In genomic region chr8:105023087-105023486, GRCm38 (mm10) we compare ENCODE assay signal across 22 mouse cellular contexts. TPM values are rescaled to one million over a fixed set of nuclear protein-coding genes. Genes with fewer than 3 reads are reported as not detected.
DNase-seq lines count a peak whose midpoint lies in the region; ATAC-seq and TF ChIP-seq lines count a peak whose summit lies in the region.
"Had no signal": no experiment of that assay in that cellular context is flagged by ENCODE, and none has a peak within 500 bp of the region (broad histone marks: within the 10 kb centered on the region; RNA-seq: fewer than 3 reads in every experiment).

No protein-coding gene starts in this region.

- no peaks in the 10 kb centered on the region for H3K36me3 ChIP-seq in liver, adult 2 months (ENCODE audit: control insufficient read depth, insufficient read depth, low read length)
- no peaks in the 10 kb centered on the region for H3K36me3 ChIP-seq in liver, embryonic 12.5 days
- H3K36me3 ChIP-seq: heart, embryonic 13.5 days; midbrain, embryonic 10.5 days had no signal

- H3K27ac ChIP-seq in liver, adult 2 months (replicated peaks; ENCODE audit: insufficient read depth, low read depth, low read length): peak overlapping the region; percentile 88; the same call in 1 of the 2 replicates
- no peak overlapping the region for H3K27ac ChIP-seq in liver, embryonic 12.5 days
- H3K27ac ChIP-seq: heart, embryonic 13.5 days; midbrain, embryonic 10.5 days had no signal

- H3K9ac ChIP-seq in liver, adult 2 months (ENCODE audit: low read depth, low read length): no peak overlapping the region
- H3K9ac ChIP-seq in liver, embryonic 12.5 days: no peak overlapping the region
- H3K9ac ChIP-seq: heart, embryonic 13.5 days had no signal

- WGBS in liver, adult 2 months: 13% methylated on average over 1 of the region's 1 CpGs
- 41% methylated on average over 1 of the region's 1 CpGs for WGBS in liver, embryonic 12.5 days (ENCODE audit: insufficient replicate concordance)

- H3K4me1 ChIP-seq in liver, adult 2 months (ENCODE audit: control insufficient read depth, insufficient read depth, low read length): peaks cover 13% of the 10 kb centered on the region
- no peaks in the 10 kb centered on the region for H3K4me1 ChIP-seq in liver, embryonic 12.5 days
- H3K4me1 ChIP-seq: heart, embryonic 13.5 days; midbrain, embryonic 10.5 days had no signal

- H3K4me2 ChIP-seq in liver, embryonic 12.5 days: no peak overlapping the region
- H3K4me2 ChIP-seq: heart, embryonic 13.5 days had no signal

- no peaks in the 10 kb centered on the region for H3K79me2 ChIP-seq in liver, adult 2 months (ENCODE audit: control insufficient read depth, insufficient read depth, low read length)

- H3K27me3 ChIP-seq in liver, adult 2 months (ENCODE audit: control insufficient read depth, insufficient read depth, low read length): no peaks in the 10 kb centered on the region
- H3K27me3 ChIP-seq in liver, embryonic 12.5 days (replicated peaks): no peaks in the 10 kb centered on the region
- H3K27me3 ChIP-seq: heart, embryonic 13.5 days had no signal

- peak; percentile 66 for TF ChIP-seq CTCF in liver, adult 2 months (IDR thresholded peaks at IDR 0.05; ENCODE audit: low read depth, low read length)

- no peaks in the 10 kb centered on the region for H3K9me3 ChIP-seq in liver, embryonic 12.5 days (replicated peaks)
- H3K9me3 ChIP-seq: heart, embryonic 13.5 days; midbrain, embryonic 10.5 days had no signal

- no peak overlapping the region for H3K4me3 ChIP-seq in liver, adult 2 months (ENCODE audit: insufficient read depth, low read depth, low read length)
- no peak overlapping the region for H3K4me3 ChIP-seq in liver, embryonic 12.5 days
- H3K4me3 ChIP-seq: heart, embryonic 13.5 days; midbrain, embryonic 10.5 days had no signal

- no peak for ATAC-seq in cerebellum, adult (ENCODE audit: insufficient number of reproducible peaks, low FRiP score, low TSS enrichment)
- ATAC-seq in liver, embryonic 12.5 days: no peak
- ATAC-seq: Patski had no signal

- peak; percentile 6 for DNase-seq in cerebellum, adult 11-12 months
- peak; percentile 90 for DNase-seq in liver, adult 2 months (ENCODE audit: extremely low read depth, low read depth, low spot score)
- peak; percentile 83 to 88 for DNase-seq in cerebellum, postnatal 14 days
- peak; percentile 68 to 79 for DNase-seq in kidney, postnatal 36 days
- no peak for DNase-seq in thymus, postnatal 25 days
- no peak for DNase-seq in layer of hippocampus, postnatal 10 days (ENCODE audit: low spot score in 2 of 2)
- DNase-seq: thymus, postnatal 36 days had no signal

- TF ChIP-seq POLR2A in liver, adult 2 months (IDR thresholded peaks at IDR 0.05; ENCODE audit: extremely low read depth, insufficient read depth, low read length): no peak

RNA-seq across cellular contexts. Expression of gene Ces2h, which starts 22.4 kb away (rescaled TPM):
- 0.07 and 0.18 TPM in 2 replicates for total RNA-seq in liver, adult 2 months (2014; rRNA removed)
- 0.22 and 0.26 TPM in 2 replicates for polyA plus RNA-seq in liver, adult 2 months (2012; rRNA removed)
- polyA plus RNA-seq in liver, embryonic 12.5 days (2016; fragmentation: Nextera tagmentation; extraction: Ambion mirVana): not detected in 2 replicates
- total RNA-seq in layer of hippocampus, postnatal 10 days (2021): not detected
- total RNA-seq: hematopoietic stem cell, adult 5-6 weeks; layer of hippocampus, postnatal 25 days; left cerebral cortex, postnatal 36 days; neutrophil, adult 5-6 weeks had no signal
- polyA plus RNA-seq: embryonic facial prominence, embryonic 14.5 days; forebrain, embryonic 11.5 days; gonadal fat pad, adult 2 months; heart, embryonic 13.5 days; intestine, embryonic 14.5 days; liver, embryonic 16.5 days; midbrain, embryonic 10.5 days; Patski; spleen, adult 2 months had no signal

RNA-seq across cellular contexts. Expression of gene Ces3a, which starts 25.3 kb away (rescaled TPM):
- total RNA-seq in liver, adult 2 months (2014; rRNA removed): 819 and 925 TPM in 2 replicates
- polyA plus RNA-seq in liver, adult 2 months (2012; rRNA removed): 768 and 1,045 TPM in 2 replicates
- polyA plus RNA-seq in liver, embryonic 12.5 days (2016; fragmentation: Nextera tagmentation; extraction: Ambion mirVana): not detected in 2 replicates
- not detected for total RNA-seq in layer of hippocampus, postnatal 10 days (2021)
- total RNA-seq: hematopoietic stem cell, adult 5-6 weeks; layer of hippocampus, postnatal 25 days; left cerebral cortex, postnatal 36 days; neutrophil, adult 5-6 weeks had no signal
- polyA plus RNA-seq: embryonic facial prominence, embryonic 14.5 days; forebrain, embryonic 11.5 days; gonadal fat pad, adult 2 months; heart, embryonic 13.5 days; intestine, embryonic 14.5 days; midbrain, embryonic 10.5 days; Patski; spleen, adult 2 months had no signal

Comparison
In these comparisons a context has a peak if more than half of its experiments do, and no peak if none do; other contexts are left out.
1. DNase-seq: peak in cerebellum, adult 11-12 months (single experiment), liver, adult 2 months (single experiment), cerebellum, postnatal 14 days (2 of 2) and kidney, postnatal 36 days (2 of 2); none in thymus, postnatal 25 days (single experiment) and layer of hippocampus, postnatal 10 days (0 of 2).
2. RNA of gene Ces3a, which starts 25.3 kb away (total RNA-seq): 819 to 925 TPM in liver, adult 2 months; not detected in layer of hippocampus, postnatal 10 days; every median in the first group is over 100 times any median in the second.